Mouse (Mus musculus) liver, embryonic 14.5 days (tissue): Measurements from ENCODE around the gene Ktn1. TPM values are rescaled to one million over a fixed set of nuclear protein-coding genes. Genes with fewer than 3 reads are reported as not detected.

ENCODE experiments used
- ATAC-seq: fragments of 200-750 bp; cut with Nextera tagmentation; 2 replicates; pipeline ENCODE4 v1.8.0; 2017; ENCODE audit warnings: moderate number of reproducible peaks, mild to moderate bottlenecking, moderate library complexity; ENCODE audit not compliant: insufficient read depth
- DNase-seq, 3 experiments: peaks; one replicate each; pipeline ENCODE4 v3.0.0-alpha.2; 2012 to 2013; ENCODE audit warnings: low read depth in 3 of 3, low spot score in 3 of 3
- H3K27ac ChIP-seq: fragments of 300-500 bp; sonication (generic); 2 replicates; pipeline ENCODE4 v1.5.1; 2014; ENCODE audit warnings: moderate library complexity, mild to moderate bottlenecking, control low read depth, inconsistent platforms
- H3K27me3 ChIP-seq: fragments of 300-500 bp; sonication (generic); 2 replicates; pipeline ENCODE4 v1.6.1; 2014; ENCODE audit warnings: mild to moderate bottlenecking, low read length, moderate library complexity; ENCODE audit not compliant: control insufficient read depth, insufficient read depth
- H3K36me3 ChIP-seq: fragments of 300-500 bp; sonication (generic); replicated peaks from 2 replicates; pipeline ENCODE4 v1.6.1; 2014; ENCODE audit warnings: low read depth; ENCODE audit not compliant: control insufficient read depth, insufficient read depth
- H3K4me1 ChIP-seq, 2 experiments: fragments of 200-500 bp in 1 of 2; fragments of 300-500 bp in 1 of 2; sonication (generic) in 1 of 2; replicated peaks; 2 replicates each; pipeline ENCODE4 v1.6.1; 2012 to 2014; ENCODE audit warnings: antibody characterized with exemption in 1 of 2, inconsistent platforms in 1 of 2, low read length in 1 of 2; ENCODE audit not compliant: control insufficient read depth in 2 of 2, insufficient read depth in 2 of 2
- H3K4me2 ChIP-seq: fragments of 300-500 bp; sonication (generic); 2 replicates; pipeline ENCODE4 v1.6.1; 2014; ENCODE audit warnings: low read depth, mild to moderate bottlenecking, control low read depth, moderate library complexity
- H3K4me3 ChIP-seq, 2 experiments: fragments of 200-500 bp in 1 of 2; fragments of 300-500 bp in 1 of 2; sonication (generic) in 1 of 2; 2 replicates each; pipeline ENCODE4 v1.5.1; 2012 to 2014; ENCODE audit warnings: low read depth in 2 of 2, low read length in 2 of 2, mild to moderate bottlenecking in 2 of 2, control low read depth in 1 of 2, inconsistent platforms in 1 of 2, moderate library complexity in 1 of 2; ENCODE audit not compliant: insufficient read depth in 1 of 2
- H3K9ac ChIP-seq: fragments of 300-500 bp; sonication (generic); replicated peaks from 2 replicates; pipeline ENCODE4 v1.6.1; 2014; ENCODE audit warnings: mild to moderate bottlenecking, control low read depth, moderate library complexity
- H3K9me3 ChIP-seq: fragments of 300-500 bp; sonication (generic); 2 replicates; pipeline ENCODE4 v1.6.1; 2016; ENCODE audit warnings: low read length, mixed read lengths; ENCODE audit not compliant: control insufficient read depth
- CTCF ChIP-seq: IDR thresholded peaks from 2 replicates; pipeline ENCODE4 v1.5.1; 2016; ENCODE audit warnings: antibody characterized with exemption, low read depth, control low read depth
- EP300 ChIP-seq: IDR thresholded peaks from 2 replicates; pipeline ENCODE4 v1.6.1; 2016; ENCODE audit warnings: antibody characterized with exemption, low read depth
- WGBS: fragments of 180-500 bp; shearing (Covaris S2); extraction: QIAGEN DNeasy Blood & Tissue Kit; methylation state at CpG from one replicate; pipeline ENCODE4 v1.1.7; 2014; ENCODE audit not compliant: insufficient replicate concordance; 5-methylcytosine and 5-hydroxymethylcytosine counted together
- polyA plus RNA-seq, 2 experiments: library from polyadenylated mRNA; depleted of rRNA in 1 of 2; stranded (reverse) in 1 of 2; unstranded in 1 of 2; fragments of >200 nt; fragmentation: Nextera tagmentation in 1 of 2; extraction: Ambion mirVana in 1 of 2; gene quantifications; 2 replicates each; pipeline versions ENCODE4 v1.2.1 to v1.2.3; 2012 to 2014

Gene Ktn1
- polyA plus RNA-seq, 2 experiments, result 7.7 to 11.5 TPM

GRCm38 (mm10) chr14:47765192-47765591 is 116.9 kb downstream of the Ktn1 start:
- H3K4me2 ChIP-seq, result no peak overlapping the region
- H3K27ac ChIP-seq, result no peak overlapping the region
- no peak for TF ChIP-seq EP300
- no peak for TF ChIP-seq CTCF
- WGBS, result 66% methylated on average over 6 of the region's 6 CpGs
- no peak overlapping the region for H3K4me3 ChIP-seq
- no peak overlapping the region for H3K9ac ChIP-seq
- H3K9me3 ChIP-seq, result no peaks in the 10 kb centered on the region
- DNase-seq (no peak), ATAC-seq (no peak)
- no peaks in the 10 kb centered on the region for H3K27me3 ChIP-seq
- no peaks in the 10 kb centered on the region for H3K4me1 ChIP-seq
- H3K36me3 ChIP-seq, result no peaks in the 10 kb centered on the region

GRCm38 (mm10) chr14:47765796-47766195 is 117.5 kb downstream of the Ktn1 start:
- TF ChIP-seq EP300 (no peak), CTCF (no peak)
- H3K4me3 ChIP-seq, result no peak overlapping the region
- H3K4me1 ChIP-seq, result no peaks in the 10 kb centered on the region
- no peak overlapping the region for H3K4me2 ChIP-seq
- no peaks in the 10 kb centered on the region for H3K9me3 ChIP-seq
- ATAC-seq (no peak), DNase-seq (no peak)
- no peak overlapping the region for H3K9ac ChIP-seq
- WGBS, result 56% methylated on average over 3 of the region's 3 CpGs
- no peaks in the 10 kb centered on the region for H3K27me3 ChIP-seq
- no peaks in the 10 kb centered on the region for H3K36me3 ChIP-seq
- H3K27ac ChIP-seq, result no peak overlapping the region

DNA sequence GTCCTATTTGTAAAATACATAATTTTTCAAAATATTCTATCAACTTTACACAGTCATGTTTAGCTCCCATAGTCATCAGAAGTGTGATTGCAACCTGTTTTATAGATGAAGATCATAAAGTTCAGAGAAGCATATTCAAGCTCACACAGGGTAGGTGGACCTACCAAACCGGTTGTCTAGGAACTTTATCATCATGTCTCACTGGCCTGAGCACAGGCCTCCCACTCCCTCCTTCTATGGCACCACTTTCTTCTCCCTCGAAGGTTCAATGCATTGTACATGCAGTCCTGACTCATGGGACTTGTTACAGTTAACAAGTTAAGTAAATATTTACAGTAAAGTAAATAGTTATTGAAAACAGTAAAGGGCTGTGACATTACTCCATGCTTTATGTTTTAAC is 118.1 kb downstream of the Ktn1 start:
- Histone ChIP-seq H3K36me3 (no peaks in the 10 kb centered on the region), H3K4me1 (no peaks in the 10 kb centered on the region), H3K9ac (no peak overlapping the region), H3K27me3 (no peaks in the 10 kb centered on the region), H3K4me3 (no peak overlapping the region), H3K27ac (no peak overlapping the region), H3K9me3 (no peaks in the 10 kb centered on the region), H3K4me2 (no peak overlapping the region)
- no peak for TF ChIP-seq EP300
- no peak for TF ChIP-seq CTCF
- 39% methylated on average over 2 of the region's 2 CpGs for WGBS
- no peak for DNase-seq
- no peak for ATAC-seq

GRCm38 (mm10) chr14:47771496-47771895 is 123.2 kb downstream of the Ktn1 start:
- Histone ChIP-seq H3K9me3 (no peaks in the 10 kb centered on the region), H3K9ac (no peak overlapping the region), H3K4me3 (no peak overlapping the region), H3K36me3 (no peaks in the 10 kb centered on the region), H3K4me1 (no peaks in the 10 kb centered on the region), H3K4me2 (no peak overlapping the region), H3K27me3 (no peaks in the 10 kb centered on the region), H3K27ac (no peak overlapping the region)
- TF ChIP-seq EP300, result no peak
- TF ChIP-seq CTCF, result no peak
- ATAC-seq (no peak), DNase-seq (no peak)
- 71% methylated on average over 4 of the region's 4 CpGs for WGBS

- Histone ChIP-seq H3K4me2 (no peak overlapping the region), H3K4me1 (no peaks in the 10 kb centered on the region), H3K9ac (no peak overlapping the region), H3K27ac (no peak overlapping the region), H3K4me3 (no peak overlapping the region), H3K27me3 (no peaks in the 10 kb centered on the region), H3K9me3 (no peaks in the 10 kb centered on the region), H3K36me3 (no peaks in the 10 kb centered on the region)
- 66% methylated on average over 3 of the region's 3 CpGs for WGBS
- no peak for TF ChIP-seq CTCF
- no peak for TF ChIP-seq EP300
- DNase-seq (no peak), ATAC-seq (no peak)
Measured at GRCm38 (mm10) chr14:47775543-47775942, 127.3 kb downstream of the Ktn1 start.
